Mouse (Mus musculus): ENCODE data around the gene Fkbp9. TPM values are rescaled to one million over a fixed set of nuclear protein-coding genes. Genes with fewer than 3 reads are reported as not detected.

Gene Fkbp9
- total RNA-seq, 1 experiment from 2014 or later: 1.2 TPM

DNA sequence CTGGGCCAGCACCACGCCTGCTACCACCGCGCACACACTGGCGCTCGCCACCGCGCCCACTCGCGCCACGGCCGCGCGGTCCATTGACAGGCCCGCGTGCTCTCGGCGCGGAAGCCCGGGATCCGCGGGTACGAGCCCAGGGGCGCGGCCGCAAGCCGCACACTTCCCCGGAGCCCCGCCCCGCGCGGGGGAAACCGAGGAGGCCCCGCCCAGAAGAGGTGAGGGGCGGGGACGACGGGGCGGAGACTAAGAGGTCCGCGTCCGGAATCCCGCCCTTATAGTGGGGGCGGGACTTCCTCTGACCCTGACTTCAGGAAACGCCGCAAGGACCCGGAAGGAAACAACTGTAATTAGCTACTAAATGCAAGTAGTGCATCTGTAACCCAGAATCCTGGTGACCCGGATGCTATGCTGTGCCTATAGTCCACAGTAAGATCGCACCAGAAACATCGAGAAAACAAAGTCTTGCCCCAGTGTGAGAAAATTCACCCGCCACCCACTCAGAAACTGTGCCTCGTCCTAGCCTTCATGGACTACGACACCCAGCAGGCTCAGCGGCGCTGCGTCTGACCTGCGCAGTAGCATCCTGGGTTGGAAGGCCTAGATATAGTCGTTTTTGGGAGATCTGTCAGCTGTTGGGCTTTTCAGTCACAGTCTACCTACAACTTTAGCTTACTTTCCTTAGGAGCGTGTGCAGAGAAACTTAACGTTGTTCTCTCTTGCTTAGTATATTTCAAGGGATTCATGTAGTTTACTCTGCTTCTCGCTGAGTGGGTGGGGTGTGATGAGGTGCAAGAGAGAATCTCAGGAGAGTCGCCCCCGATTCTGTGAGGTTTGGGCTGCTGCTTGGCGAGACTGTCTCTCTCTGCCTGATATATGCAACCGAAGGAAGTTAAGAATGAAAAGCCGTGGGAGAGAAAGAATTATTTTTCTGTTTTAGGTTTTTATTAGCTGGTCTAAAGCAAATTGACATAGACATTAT lies 92.2 kb downstream of the Fkbp9 start, which contains the start of the genes Nt5c3 and Vmn1r4:
Gene Nt5c3, minus strand, starts transcription at position 207 of the 982 bp plus-strand sequence.
Gene Vmn1r4, plus strand, starts transcription at position 290 of the 982 bp plus-strand sequence.
- peak; percentile 91 for ATAC-seq (replicated peaks; ENCODE audit: insufficient number of reproducible peaks, low FRiP score, low TSS enrichment, poor library complexity, severe bottlenecking)

Other genes with a start within 250 kb of the Fkbp9 start
- 65.8 to 113 TPM (median 109 TPM) in 3 replicates for gene Lsm5, start 127.3 kb upstream of the Fkbp9 start, total RNA-seq (2017)
- gene Avl9, start 117.2 kb upstream of the Fkbp9 start, total RNA-seq (2017): 62.7 to 80.8 TPM (median 66.0 TPM) in 3 replicates
- gene Kbtbd2, start 34.2 kb upstream of the Fkbp9 start, total RNA-seq (2017): 75.5 to 79.5 TPM (median 77.3 TPM) in 3 replicates
- 38.6 to 88.2 TPM (median 56.0 TPM) in 3 replicates for gene Nt5c3, start 91.9 kb downstream of the Fkbp9 start, total RNA-seq (2017)
- gene Vmn1r4, start 92.0 kb downstream of the Fkbp9 start, total RNA-seq (2017): 0.19 TPM in 2 of 3 replicates, not detected in the other
- not detected in 3 replicates for gene Vmn1r5, start 138.2 kb downstream of the Fkbp9 start, total RNA-seq (2017)
- gene Vmn1r6, start 165.2 kb downstream of the Fkbp9 start, total RNA-seq (2017): not detected in 3 replicates
- gene Vmn1r7, start 193.3 kb downstream of the Fkbp9 start, total RNA-seq (2017): 0.58 TPM in 1 of 3 replicates, not detected in the others
- gene Vmn1r8, start 200.2 kb downstream of the Fkbp9 start, total RNA-seq (2017): not detected in 3 replicates
- gene Vmn1r9, start 234.7 kb downstream of the Fkbp9 start, total RNA-seq (2017): not detected in 3 replicates

Measured in monocyte, adult 5-6 weeks (primary cell).